Mouse (Mus musculus) limb, embryonic 15.5 days (tissue): Measurements from ENCODE around the gene Slc15a4. TPM values are rescaled to one million over a fixed set of nuclear protein-coding genes. Genes with fewer than 3 reads are reported as not detected.

Experiments
- ATAC-seq: fragments of 200-750 bp; cut with Nextera tagmentation; 2 replicates; pipeline ENCODE4 v1.8.0; 2017; ENCODE audit warnings: low read depth, moderate TSS enrichment; ENCODE audit not compliant: insufficient number of reproducible peaks, low FRiP score, low TSS enrichment
- H3K27ac ChIP-seq: fragments of 300-500 bp; sonication (generic); 2 replicates; pipeline ENCODE4 v1.5.1; 2015; ENCODE audit warnings: moderate library complexity, mild to moderate bottlenecking, inconsistent platforms
- H3K27me3 ChIP-seq: fragments of 300-500 bp; sonication (generic); 2 replicates; pipeline ENCODE4 v1.6.1; 2015; ENCODE audit warnings: inconsistent platforms
- H3K36me3 ChIP-seq: fragments of 300-500 bp; sonication (generic); 2 replicates; pipeline ENCODE4 v1.6.1; 2015; ENCODE audit warnings: inconsistent platforms
- H3K4me1 ChIP-seq: fragments of 300-500 bp; sonication (generic); 2 replicates; pipeline ENCODE4 v1.6.1; 2015; ENCODE audit warnings: inconsistent platforms
- H3K4me2 ChIP-seq: fragments of 300-500 bp; sonication (generic); 2 replicates; pipeline ENCODE4 v1.6.1; 2015; ENCODE audit warnings: mild to moderate bottlenecking, inconsistent platforms
- H3K4me3 ChIP-seq: fragments of 300-500 bp; sonication (generic); 2 replicates; pipeline ENCODE4 v1.5.1; 2015; ENCODE audit warnings: mild to moderate bottlenecking, inconsistent platforms
- H3K9ac ChIP-seq: fragments of 300-500 bp; sonication (generic); 2 replicates; pipeline ENCODE4 v1.6.1; 2015; ENCODE audit warnings: inconsistent platforms
- H3K9me3 ChIP-seq: fragments of 300-500 bp; sonication (generic); 2 replicates; pipeline ENCODE4 v1.6.1; 2016; ENCODE audit warnings: inconsistent platforms
- WGBS: fragments of 180-500 bp; shearing (Covaris S2); methylation state at CpG from one replicate; pipeline ENCODE4 v1.1.7; 2015; 5-methylcytosine and 5-hydroxymethylcytosine counted together
- polyA plus RNA-seq: library from polyadenylated mRNA; unstranded; fragments of >200 nt; fragmentation: Nextera tagmentation; extraction: Ambion mirVana; gene quantifications from 2 replicates; pipeline ENCODE4 v1.2.1, GENCODE M21; 2015

The Slc15a4 gene
- polyA plus RNA-seq, 1 experiment from 2014 or later = 23.5 TPM

DNA sequence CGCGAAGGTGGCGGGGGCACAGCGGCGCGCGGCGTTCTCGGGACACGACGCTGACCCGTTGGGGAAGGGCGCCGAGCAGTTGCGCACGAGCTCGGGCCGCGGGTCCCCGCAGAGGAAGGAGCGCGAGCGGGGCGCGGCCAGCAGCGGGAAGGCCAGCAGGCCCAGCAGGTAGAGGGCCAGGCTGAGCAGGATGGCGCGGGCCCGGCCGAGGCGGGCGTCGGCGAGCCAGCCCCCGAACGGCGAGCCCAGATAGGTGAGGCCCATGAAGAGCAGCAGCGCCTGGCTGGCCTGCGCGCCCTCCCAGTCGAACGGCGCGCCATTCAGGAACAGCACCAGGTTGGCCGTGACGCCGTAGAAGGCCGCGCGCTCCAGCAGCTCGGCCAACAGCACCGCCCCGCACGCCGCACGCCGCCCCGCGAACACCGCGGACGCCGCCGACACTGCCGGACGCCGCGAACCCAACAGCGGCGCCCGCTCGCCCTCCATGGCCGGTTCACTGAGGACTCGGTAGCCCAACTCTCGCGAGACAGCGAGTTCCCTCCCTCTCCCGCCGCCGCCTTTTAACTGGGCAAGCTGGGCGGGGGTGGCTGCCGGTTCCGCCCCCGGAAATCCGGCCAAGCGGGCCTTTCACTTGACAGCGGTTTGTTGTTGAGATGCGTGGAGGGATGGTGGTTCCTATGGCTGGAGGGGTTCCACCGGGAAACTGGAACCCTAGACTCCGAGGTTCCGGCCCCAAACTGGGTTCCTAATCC is 15.6 kb downstream of the Slc15a4 start:
- Histone ChIP-seq H3K9ac (peak overlapping the region; percentile 98), H3K4me2 (peak overlapping the region; percentile 82), H3K36me3 (no peaks in the 10 kb centered on the region), H3K4me1 (peaks cover 19% of the 10 kb centered on the region), H3K27me3 (no peaks in the 10 kb centered on the region; the same call in 1 of the 2 replicates), H3K27ac (peak overlapping the region; percentile 84), H3K4me3 (peak overlapping the region; percentile 97), H3K9me3 (no peaks in the 10 kb centered on the region)
- under 1% methylated on average over 86 of the region's 91 CpGs for WGBS
- ATAC-seq = peak; percentile 89

- H3K27ac ChIP-seq = no peak overlapping the region
- H3K4me3 ChIP-seq = peak overlapping the region; percentile 97
- H3K9ac ChIP-seq = peak overlapping the region; percentile 98
- no peaks in the 10 kb centered on the region for H3K27me3 ChIP-seq
- peaks cover 19% of the 10 kb centered on the region for H3K4me1 ChIP-seq
- ATAC-seq = no peak
- WGBS = 15% methylated on average over 5 of the region's 5 CpGs
- no peaks in the 10 kb centered on the region for H3K9me3 ChIP-seq
- peak overlapping the region; percentile 82 for H3K4me2 ChIP-seq
- H3K36me3 ChIP-seq = no peaks in the 10 kb centered on the region
Measured at GRCm38 (mm10) chr5:127616151-127616550, 16.5 kb downstream of the Slc15a4 start.

- peak overlapping the region; percentile 82 for H3K4me2 ChIP-seq
- no peak overlapping the region for H3K9ac ChIP-seq
- 77% methylated on average over 3 of the region's 3 CpGs for WGBS
- H3K36me3 ChIP-seq = no peaks in the 10 kb centered on the region
- no peak overlapping the region for H3K27ac ChIP-seq
- ATAC-seq = no peak
- H3K4me3 ChIP-seq = peak overlapping the region; percentile 97
- H3K4me1 ChIP-seq = peaks cover 19% of the 10 kb centered on the region
- no peaks in the 10 kb centered on the region for H3K27me3 ChIP-seq
- no peaks in the 10 kb centered on the region for H3K9me3 ChIP-seq
Measured at GRCm38 (mm10) chr5:127615459-127615858, 17.2 kb downstream of the Slc15a4 start.

GRCm38 (mm10) chr5:127612397-127612796 is 20.3 kb downstream of the Slc15a4 start:
- Histone ChIP-seq H3K4me2 (no peak overlapping the region), H3K4me3 (no peak overlapping the region), H3K36me3 (peaks cover 15% of the 10 kb centered on the region), H3K27ac (no peak overlapping the region), H3K4me1 (peaks cover 21% of the 10 kb centered on the region), H3K9me3 (no peaks in the 10 kb centered on the region), H3K9ac (no peak overlapping the region), H3K27me3 (no peaks in the 10 kb centered on the region)
- ATAC-seq = no peak
- WGBS = 96% methylated on average over 6 of the region's 6 CpGs

GRCm38 (mm10) chr5:127611881-127612280 is 20.8 kb downstream of the Slc15a4 start:
- no peak for ATAC-seq
- Histone ChIP-seq H3K36me3 (peaks cover 20% of the 10 kb centered on the region), H3K4me3 (no peak overlapping the region)

DNA sequence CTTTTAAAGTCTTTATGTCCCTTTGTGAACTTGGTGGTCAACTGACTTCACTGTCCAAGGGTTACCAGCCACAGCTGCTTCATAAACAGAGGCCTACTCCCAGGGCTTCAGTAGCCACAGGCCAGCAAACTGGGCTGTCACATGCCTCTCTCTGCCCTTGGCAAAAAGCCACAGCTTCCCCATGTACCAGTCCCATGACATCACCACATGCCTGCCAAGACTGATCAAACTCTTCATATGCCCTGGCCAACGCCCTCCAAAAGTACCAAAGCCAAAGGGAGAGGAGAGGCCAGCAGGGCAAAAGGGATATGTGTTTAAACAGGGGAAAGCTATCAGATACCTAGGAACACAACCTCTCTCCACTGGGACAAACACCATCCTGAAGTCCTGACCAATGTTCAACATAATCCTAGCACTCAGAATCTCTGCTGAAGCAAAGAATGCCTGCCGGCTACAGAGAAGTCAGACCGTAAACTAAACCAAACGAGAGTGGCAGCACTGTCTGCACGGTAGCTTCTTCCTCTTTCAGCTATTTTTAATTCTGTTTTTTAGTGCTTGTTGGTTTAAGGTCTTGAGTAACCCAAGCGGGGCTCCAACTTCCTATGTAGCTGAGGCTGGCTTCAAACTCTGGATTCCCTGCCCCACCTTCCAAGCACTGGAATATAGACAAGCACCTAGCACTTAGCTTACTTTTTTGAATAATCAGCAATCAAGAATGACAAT is 21.7 kb downstream of the Slc15a4 start:
- no peak overlapping the region for H3K27ac ChIP-seq
- 67% methylated on average over 6 of the region's 6 CpGs for WGBS
- no peak for ATAC-seq

More at GRCm38 (mm10) chr5:127611881-127612280, 20.8 kb downstream of the Slc15a4 start:
- Histone ChIP-seq H3K9ac (no peak overlapping the region), H3K4me1 (peaks cover 21% of the 10 kb centered on the region), H3K4me2 (no peak overlapping the region), H3K9me3 (no peaks in the 10 kb centered on the region), H3K27ac (0 out of 2 replicates have a peak overlapping the region, but pooled peaks have one; percentile 13), H3K27me3 (no peaks in the 10 kb centered on the region)
- WGBS = 89% methylated on average over 1 of the region's 1 CpGs

GRCm38 (mm10) chr5:127609191-127609714 is 23.4 kb downstream of the Slc15a4 start:
- Histone ChIP-seq H3K36me3 (peaks cover 41% of the 10 kb centered on the region), H3K27ac (no peak overlapping the region), H3K4me2 (no peak overlapping the region), H3K4me1 (peaks cover 2% of the 10 kb centered on the region; the same call in 1 of the 2 replicates), H3K9me3 (no peaks in the 10 kb centered on the region), H3K4me3 (no peak overlapping the region), H3K27me3 (no peaks in the 10 kb centered on the region), H3K9ac (no peak overlapping the region)
- ATAC-seq = no peak
- 81% methylated on average over 7 of the region's 7 CpGs for WGBS

More for the DNA sequence above, 21.7 kb downstream of the Slc15a4 start:
- H3K36me3 ChIP-seq = peaks cover 29% of the 10 kb centered on the region
- no peak overlapping the region for H3K4me2 ChIP-seq
- H3K4me3 ChIP-seq = no peak overlapping the region
- no peaks in the 10 kb centered on the region for H3K27me3 ChIP-seq
- peaks cover 16% of the 10 kb centered on the region for H3K4me1 ChIP-seq
- H3K9me3 ChIP-seq = no peaks in the 10 kb centered on the region
- H3K9ac ChIP-seq = no peak overlapping the region

DNA sequence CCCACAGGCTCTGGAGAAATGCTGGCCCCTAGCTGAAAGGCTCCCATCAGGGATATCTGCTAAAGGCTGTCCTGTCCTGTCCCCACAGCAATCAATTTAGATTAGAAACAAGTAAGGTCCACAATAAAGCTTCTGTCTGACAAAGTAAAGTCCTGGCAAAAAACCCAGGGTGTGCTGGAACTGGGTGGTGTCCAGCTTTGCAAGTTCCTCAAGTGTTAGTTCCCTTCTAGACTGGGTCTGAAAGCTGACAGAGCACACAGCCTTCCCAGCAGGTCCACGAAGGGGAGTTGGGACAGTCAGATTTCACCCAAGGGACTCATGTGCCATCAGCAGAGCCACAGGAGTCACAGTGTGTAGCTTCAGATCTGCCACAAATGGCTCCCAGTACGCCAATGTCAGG is 25.2 kb downstream of the Slc15a4 start:
- H3K9ac ChIP-seq = no peak overlapping the region
- H3K4me2 ChIP-seq = no peak overlapping the region
- no peak for ATAC-seq
- no peak overlapping the region for H3K27ac ChIP-seq
- H3K27me3 ChIP-seq = no peaks in the 10 kb centered on the region
- H3K9me3 ChIP-seq = no peaks in the 10 kb centered on the region
- 87% methylated on average over 2 of the region's 2 CpGs for WGBS
- peaks cover 2% of the 10 kb centered on the region; the same call in 1 of the 2 replicates for H3K4me1 ChIP-seq
- no peak overlapping the region for H3K4me3 ChIP-seq
- peaks cover 59% of the 10 kb centered on the region for H3K36me3 ChIP-seq

DNA sequence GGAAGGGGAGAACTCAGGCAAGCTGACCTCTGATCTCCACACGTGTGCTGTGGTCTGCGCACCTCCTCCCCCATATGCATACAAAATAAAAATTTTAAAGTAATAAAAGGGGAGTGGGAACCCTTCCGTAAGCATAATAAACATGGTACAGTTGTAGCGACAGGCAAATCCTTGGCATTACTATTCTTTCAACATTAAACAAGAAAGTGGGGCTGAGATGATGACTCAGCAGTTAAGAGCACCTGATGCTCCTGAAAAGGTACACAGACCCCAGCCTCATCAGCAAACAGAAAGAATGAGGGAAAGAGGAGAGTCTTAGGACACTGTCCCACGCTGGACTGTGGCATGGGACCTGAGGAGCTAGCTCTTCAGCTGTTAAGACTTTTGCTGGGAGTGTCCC is 29.7 kb downstream of the Slc15a4 start:
- Histone ChIP-seq H3K9ac (no peak overlapping the region), H3K36me3 (peaks cover 92% of the 10 kb centered on the region), H3K4me2 (no peak overlapping the region), H3K27ac (no peak overlapping the region), H3K4me3 (no peak overlapping the region), H3K9me3 (no peaks in the 10 kb centered on the region), H3K27me3 (no peaks in the 10 kb centered on the region), H3K4me1 (no peaks in the 10 kb centered on the region)
- ATAC-seq = no peak
- 94% methylated on average over 5 of the region's 5 CpGs for WGBS

DNA sequence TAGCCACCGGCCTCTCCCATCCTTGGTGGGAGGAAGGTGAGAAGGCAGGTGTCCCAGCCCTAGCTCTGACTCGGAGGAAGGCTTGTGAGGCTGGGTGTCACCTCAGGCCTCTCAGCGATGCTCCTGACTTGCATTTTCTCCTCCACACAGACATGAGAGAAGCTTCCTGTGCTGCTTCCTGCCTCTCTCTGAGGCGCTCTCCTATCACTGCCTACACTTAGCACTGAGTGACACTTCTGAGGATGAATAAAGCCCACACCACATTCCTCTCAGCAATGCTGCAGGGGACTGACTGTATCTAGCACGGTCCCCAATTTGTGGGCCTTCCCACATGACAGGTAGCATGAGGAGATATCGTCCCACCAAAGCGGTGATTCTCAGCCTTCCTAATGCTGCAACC is 35.8 kb downstream of the Slc15a4 start:
- Histone ChIP-seq H3K4me3 (no peak overlapping the region), H3K9me3 (no peaks in the 10 kb centered on the region), H3K27ac (no peak overlapping the region), H3K27me3 (no peaks in the 10 kb centered on the region), H3K9ac (no peak overlapping the region), H3K4me2 (no peak overlapping the region), H3K36me3 (peaks cover 97% of the 10 kb centered on the region), H3K4me1 (no peaks in the 10 kb centered on the region)
- no peak for ATAC-seq
- 91% methylated on average over 7 of the region's 7 CpGs for WGBS

GRCm38 (mm10) chr5:127595676-127596075 is 37.0 kb downstream of the Slc15a4 start:
- Histone ChIP-seq H3K9me3 (no peaks in the 10 kb centered on the region), H3K4me1 (no peaks in the 10 kb centered on the region), H3K27ac (no peak overlapping the region), H3K27me3 (no peaks in the 10 kb centered on the region), H3K9ac (no peak overlapping the region), H3K4me2 (no peak overlapping the region), H3K36me3 (peaks cover 92% of the 10 kb centered on the region), H3K4me3 (no peak overlapping the region)
- WGBS = 90% methylated on average over 3 of the region's 3 CpGs
- no peak for ATAC-seq

- ATAC-seq = no peak
- no peak overlapping the region for H3K4me2 ChIP-seq
- H3K27ac ChIP-seq = no peak overlapping the region
- no peak overlapping the region for H3K9ac ChIP-seq
- no peak overlapping the region for H3K4me3 ChIP-seq
- no peaks in the 10 kb centered on the region for H3K27me3 ChIP-seq
- 78% methylated on average over 6 of the region's 6 CpGs for WGBS
- H3K4me1 ChIP-seq = no peaks in the 10 kb centered on the region
- no peaks in the 10 kb centered on the region for H3K9me3 ChIP-seq
- peaks cover 64% of the 10 kb centered on the region for H3K36me3 ChIP-seq
Measured at GRCm38 (mm10) chr5:127592854-127593253, 39.8 kb downstream of the Slc15a4 start.
